Mouse (Mus musculus) thymus, adult 2 months (tissue): Measurements from ENCODE around the gene C4bp.

Experiments used
- CTCF ChIP-seq: fragments of 200-500 bp; IDR thresholded peaks from 2 replicates; pipeline ENCODE4 v1.5.1; 2012; ENCODE audit warnings: mild to moderate bottlenecking, control low read depth, low read length, moderate library complexity, borderline replicate concordance; ENCODE audit not compliant: control insufficient read depth, poor library complexity, insufficient read depth; ENCODE audit errors: extremely low read depth
- POLR2A ChIP-seq: fragments of 200-500 bp; IDR thresholded peaks from 2 replicates; pipeline ENCODE4 v1.6.1; 2012; ENCODE audit warnings: mild to moderate bottlenecking, low read length, control low read depth, moderate library complexity; ENCODE audit not compliant: control insufficient read depth, poor library complexity, insufficient read depth; ENCODE audit errors: extremely low read depth

GRCm38 (mm10) chr1:130681656-130682413, 20.4 kb upstream of the C4bp start:
- TF ChIP-seq CTCF (no peak), POLR2A (no peak)
